Mouse (Mus musculus) lung, adult 2 months (tissue): ENCODE data around the gene Ttll1.

ENCODE experiments used
- CTCF ChIP-seq: fragments of 200-500 bp; IDR thresholded peaks from 2 replicates; pipeline ENCODE4 v1.5.1; 2011; ENCODE audit warnings: mild to moderate bottlenecking, low read length, control low read depth; ENCODE audit not compliant: insufficient read depth
- POLR2A ChIP-seq: fragments of 200-500 bp; IDR thresholded peaks from 2 replicates; pipeline ENCODE4 v1.6.1; 2011; ENCODE audit warnings: low read depth, mild to moderate bottlenecking, control low read depth, low read length, borderline replicate concordance; ENCODE audit errors: extremely low read depth

- TF ChIP-seq POLR2A: no peak
- no peak for TF ChIP-seq CTCF
These were observed 62.7 kb downstream of the Ttll1 start for GRCm38 (mm10) chr15:83447791-83448544.
